Mouse (Mus musculus) embryonic facial prominence, embryonic 11.5 days (tissue): ENCODE results near the gene Fyn. TPM values are rescaled to one million over a fixed set of nuclear protein-coding genes. Genes with fewer than 3 reads are reported as not detected.

Experiments used
- ATAC-seq: fragments of 200-750 bp; cut with Nextera tagmentation; replicated peaks from 2 replicates; pipeline ENCODE4 v1.8.0; 2017; ENCODE audit warnings: low read depth; ENCODE audit not compliant: insufficient number of reproducible peaks, low FRiP score, low TSS enrichment
- DNase-seq: peaks from one replicate; pipeline ENCODE4 v3.0.0-alpha.2; 2015; ENCODE audit warnings: low spot score
- H3K27ac ChIP-seq: fragments of 300-500 bp; sonication (generic); replicated peaks from 2 replicates; pipeline ENCODE4 v1.5.1; 2014; ENCODE audit warnings: mild to moderate bottlenecking, low read depth, low read length, control low read depth
- H3K27me3 ChIP-seq: fragments of 300-500 bp; sonication (generic); 2 replicates; pipeline ENCODE4 v1.6.1; 2014; ENCODE audit warnings: mild to moderate bottlenecking, low read length, moderate library complexity, mixed read lengths; ENCODE audit not compliant: control insufficient read depth, insufficient read depth
- H3K36me3 ChIP-seq: fragments of 300-500 bp; sonication (generic); replicated peaks from 2 replicates; pipeline ENCODE4 v1.6.1; 2014; ENCODE audit warnings: low read depth, mild to moderate bottlenecking, low read length, moderate library complexity, mixed read lengths; ENCODE audit not compliant: control insufficient read depth, insufficient read depth
- H3K4me1 ChIP-seq: fragments of 300-500 bp; sonication (generic); 2 replicates; pipeline ENCODE4 v1.6.1; 2014; ENCODE audit warnings: low read length, mixed read lengths; ENCODE audit not compliant: control insufficient read depth, insufficient read depth
- H3K4me2 ChIP-seq: fragments of 300-500 bp; sonication (generic); 2 replicates; pipeline ENCODE4 v1.6.1; 2014; ENCODE audit warnings: low read depth, mild to moderate bottlenecking, control low read depth, low read length, moderate library complexity
- H3K4me3 ChIP-seq: fragments of 300-500 bp; sonication (generic); 2 replicates; pipeline ENCODE4 v1.5.1; 2014; ENCODE audit warnings: low read depth, low read length, control low read depth
- H3K9ac ChIP-seq: fragments of 300-500 bp; sonication (generic); replicated peaks from 2 replicates; pipeline ENCODE4 v1.6.1; 2014; ENCODE audit warnings: mild to moderate bottlenecking, control low read depth, low read length
- H3K9me3 ChIP-seq: fragments of 300-500 bp; sonication (generic); replicated peaks from 2 replicates; pipeline ENCODE4 v1.6.1; 2016; ENCODE audit warnings: mild to moderate bottlenecking, low read length, inconsistent platforms, mixed read lengths; ENCODE audit not compliant: control insufficient read depth
- WGBS: fragments of 180-500 bp; shearing (Covaris S2); extraction: QIAGEN DNeasy Blood & Tissue Kit; methylation state at CpG from one replicate; pipeline ENCODE4 v1.1.7; 2014; 5-methylcytosine and 5-hydroxymethylcytosine counted together
- polyA plus RNA-seq: library from polyadenylated mRNA; unstranded; fragments of >200 nt; fragmentation: Nextera tagmentation; extraction: Ambion mirVana; gene quantifications from 2 replicates; pipeline ENCODE4 v1.2.1, GENCODE M21; 2014

Fyn gene
- polyA plus RNA-seq, 1 experiment from 2014 or later = 38.9 TPM

- no peak for DNase-seq
- Histone ChIP-seq H3K9ac (no peak overlapping the region), H3K36me3 (no peaks in the 10 kb centered on the region), H3K9me3 (no peaks in the 10 kb centered on the region), H3K27me3 (no peaks in the 10 kb centered on the region), H3K27ac (no peak overlapping the region), H3K4me2 (no peak overlapping the region), H3K4me3 (no peak overlapping the region), H3K4me1 (no peaks in the 10 kb centered on the region)
- WGBS = 77% methylated on average over 7 of the region's 7 CpGs
- no peak for ATAC-seq
Measured at GRCm38 (mm10) chr10:39471040-39471713, 102.5 kb downstream of the Fyn start.

- ATAC-seq = no peak
- no peak overlapping the region for H3K27ac ChIP-seq
- no peak overlapping the region for H3K4me2 ChIP-seq
- no peaks in the 10 kb centered on the region for H3K36me3 ChIP-seq
- WGBS = 74% methylated on average over 15 of the region's 15 CpGs
- no peaks in the 10 kb centered on the region for H3K27me3 ChIP-seq
- H3K9me3 ChIP-seq = no peaks in the 10 kb centered on the region
- no peak overlapping the region for H3K4me3 ChIP-seq
- H3K4me1 ChIP-seq = no peaks in the 10 kb centered on the region
- no peak for DNase-seq
- H3K9ac ChIP-seq = no peak overlapping the region
Measured at GRCm38 (mm10) chr10:39471714-39472531, 103.3 kb downstream of the Fyn start.

DNA sequence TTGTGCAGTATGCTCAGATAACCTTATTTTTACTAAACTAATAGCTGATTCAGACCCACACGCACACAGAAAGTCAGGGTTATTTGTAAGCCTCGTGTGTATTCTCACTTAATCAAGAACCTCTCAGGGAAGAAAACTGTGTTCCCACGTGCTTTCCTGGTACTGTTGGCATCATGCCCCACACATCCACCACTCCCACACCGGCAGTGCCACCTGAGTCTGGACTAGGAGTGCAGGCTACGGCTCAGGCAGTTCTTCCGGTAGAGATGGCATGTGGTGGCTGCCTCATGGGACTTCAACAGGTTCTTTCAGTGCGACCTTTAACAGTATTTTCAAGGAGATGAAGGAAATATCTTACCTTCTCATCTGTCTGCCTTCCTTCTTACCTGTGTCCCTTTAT is 104.3 kb downstream of the Fyn start:
- Histone ChIP-seq H3K27me3 (no peaks in the 10 kb centered on the region), H3K9me3 (no peaks in the 10 kb centered on the region), H3K4me3 (no peak overlapping the region), H3K4me2 (no peak overlapping the region), H3K4me1 (no peaks in the 10 kb centered on the region), H3K27ac (no peak overlapping the region), H3K9ac (no peak overlapping the region), H3K36me3 (no peaks in the 10 kb centered on the region)
- no peak for ATAC-seq
- DNase-seq = no peak
- WGBS = 87% methylated on average over 7 of the region's 7 CpGs

GRCm38 (mm10) chr10:39479361-39479760 is 110.7 kb downstream of the Fyn start:
- no peak overlapping the region for H3K4me2 ChIP-seq
- 89% methylated on average over 1 of the region's 1 CpGs for WGBS
- no peak for DNase-seq
- no peaks in the 10 kb centered on the region for H3K4me1 ChIP-seq
- H3K27ac ChIP-seq = no peak overlapping the region
- H3K9me3 ChIP-seq = no peaks in the 10 kb centered on the region
- no peaks in the 10 kb centered on the region for H3K36me3 ChIP-seq
- H3K9ac ChIP-seq = no peak overlapping the region
- H3K27me3 ChIP-seq = no peaks in the 10 kb centered on the region
- no peak for ATAC-seq
- no peak overlapping the region for H3K4me3 ChIP-seq

GRCm38 (mm10) chr10:39484382-39484826 is 115.7 kb downstream of the Fyn start:
- H3K4me2 ChIP-seq = no peak overlapping the region
- ATAC-seq = no peak
- H3K27me3 ChIP-seq = no peaks in the 10 kb centered on the region
- peak; percentile 55 for DNase-seq
- WGBS = 27% methylated on average over 8 of the region's 8 CpGs
- no peak overlapping the region for H3K27ac ChIP-seq
- no peak overlapping the region for H3K4me3 ChIP-seq
- no peaks in the 10 kb centered on the region for H3K9me3 ChIP-seq
- no peak overlapping the region for H3K9ac ChIP-seq
- no peaks in the 10 kb centered on the region for H3K36me3 ChIP-seq
- H3K4me1 ChIP-seq = no peaks in the 10 kb centered on the region; the same call in 1 of the 2 replicates

DNA sequence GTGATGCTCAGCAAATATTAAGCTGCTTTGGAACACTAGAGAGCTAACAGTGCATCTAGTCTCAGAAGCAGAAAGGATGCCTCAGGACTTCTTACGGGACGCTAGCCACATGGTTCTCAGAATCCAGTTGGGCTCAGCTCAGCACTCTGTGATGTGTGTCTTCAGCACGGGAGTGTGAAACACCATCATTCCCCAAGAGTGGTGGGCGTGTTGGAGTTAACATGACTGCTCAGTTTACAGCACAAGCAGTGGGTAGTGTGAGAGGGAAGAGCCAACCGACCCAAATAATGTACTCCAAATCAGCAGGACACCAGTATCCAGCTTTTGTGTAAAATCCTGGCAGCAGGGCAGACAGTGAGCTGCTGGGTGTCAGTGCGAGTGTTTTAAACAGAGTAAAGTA is 116.2 kb downstream of the Fyn start:
- Histone ChIP-seq H3K27me3 (no peaks in the 10 kb centered on the region), H3K4me1 (no peaks in the 10 kb centered on the region; the same call in 1 of the 2 replicates), H3K27ac (no peak overlapping the region), H3K9ac (no peak overlapping the region), H3K4me3 (no peak overlapping the region), H3K4me2 (no peak overlapping the region), H3K36me3 (no peaks in the 10 kb centered on the region), H3K9me3 (no peaks in the 10 kb centered on the region)
- 44% methylated on average over 6 of the region's 6 CpGs for WGBS
- no peak for DNase-seq
- no peak for ATAC-seq

GRCm38 (mm10) chr10:39485939-39486338 is 117.3 kb downstream of the Fyn start:
- Histone ChIP-seq H3K4me3 (no peak overlapping the region), H3K36me3 (no peaks in the 10 kb centered on the region), H3K27ac (no peak overlapping the region), H3K4me2 (no peak overlapping the region), H3K9ac (no peak overlapping the region), H3K27me3 (no peaks in the 10 kb centered on the region), H3K9me3 (no peaks in the 10 kb centered on the region), H3K4me1 (no peaks in the 10 kb centered on the region; the same call in 1 of the 2 replicates)
- ATAC-seq (no peak), DNase-seq (no peak)
- 78% methylated on average over 4 of the region's 4 CpGs for WGBS
